9 mouse cellular contexts compared by ENCODE assay signal in genomic region chr5:120693931-120694694, GRCm38 (mm10). TPM values are rescaled to one million over a fixed set of nuclear protein-coding genes. Genes with fewer than 3 reads are reported as not detected.
DNase-seq lines count a peak whose midpoint lies in the region; ATAC-seq lines count a peak whose summit lies in the region.
"Had no signal": no experiment of that assay in that cellular context is flagged by ENCODE, and none has a peak within 500 bp of the region (broad histone marks: within the 10 kb centered on the region; RNA-seq: fewer than 3 reads in every experiment).

No protein-coding gene starts in this region.

- peaks cover 68% of the 10 kb centered on the region for H3K27me3 ChIP-seq in liver, embryonic 11.5 days (replicated peaks; ENCODE audit: control insufficient read depth, insufficient read depth, low read length)
- H3K27me3 ChIP-seq in embryonic facial prominence, embryonic 13.5 days: peaks cover 74% of the 10 kb centered on the region
- peaks cover 63% of the 10 kb centered on the region for H3K27me3 ChIP-seq in limb, embryonic 15.5 days

- DNase-seq in liver, embryonic 11.5 days (ENCODE audit: low spot score): no peak
- DNase-seq in liver (no peak), R1 (ENCODE audit: low read depth, low spot score) (peak; percentile 33)
- no peak for DNase-seq in adrenal gland, postnatal 4 days (ENCODE audit: low spot score in 2 of 2)
- DNase-seq in urinary bladder, postnatal 10 days (ENCODE audit: low spot score): no peak
- DNase-seq: kidney, adult 2 months had no signal

- H3K9me3 ChIP-seq in liver, embryonic 11.5 days (ENCODE audit: control insufficient read depth, low read length): no peaks in the 10 kb centered on the region
- no peaks in the 10 kb centered on the region for H3K9me3 ChIP-seq in embryonic facial prominence, embryonic 13.5 days
- no peaks in the 10 kb centered on the region for H3K9me3 ChIP-seq in limb, embryonic 15.5 days

- H3K4me3 ChIP-seq in liver, embryonic 11.5 days (ENCODE audit: low read depth, low read length): peak overlapping the region; percentile 23
- H3K4me3 ChIP-seq in embryonic facial prominence, embryonic 13.5 days: peak overlapping the region; percentile 28
- H3K4me3 ChIP-seq in limb, embryonic 15.5 days: peak overlapping the region; percentile 19

- no peaks in the 10 kb centered on the region for H3K36me3 ChIP-seq in liver, embryonic 11.5 days (ENCODE audit: control insufficient read depth, insufficient read depth, low read length)
- peaks cover 7% of the 10 kb centered on the region; the same call in 1 of the 2 replicates for H3K36me3 ChIP-seq in embryonic facial prominence, embryonic 13.5 days
- H3K36me3 ChIP-seq in limb, embryonic 15.5 days: 0 out of 2 replicates have a peak, but pooled peaks cover 3% of the 10 kb centered on the region

- 10% methylated on average over 37 of the region's 38 CpGs for WGBS in liver, embryonic 11.5 days
- WGBS in embryonic facial prominence, embryonic 13.5 days: 15% methylated on average over 38 of the region's 38 CpGs
- 20% methylated on average over 38 of the region's 38 CpGs for WGBS in limb, embryonic 15.5 days

- H3K9ac ChIP-seq in liver, embryonic 11.5 days (ENCODE audit: low read depth, low read length): no peak overlapping the region
- H3K9ac ChIP-seq in embryonic facial prominence, embryonic 13.5 days: peak overlapping the region; percentile 46; the same call in 1 of the 2 replicates
- no peak overlapping the region for H3K9ac ChIP-seq in limb, embryonic 15.5 days

- no peak for ATAC-seq in liver, embryonic 11.5 days (replicated peaks; ENCODE audit: low FRiP score)
- no peak for ATAC-seq in embryonic facial prominence, embryonic 13.5 days (ENCODE audit: insufficient number of reproducible peaks, insufficient read depth, low FRiP score, low TSS enrichment, low read depth)
- no peak for ATAC-seq in limb, embryonic 15.5 days (ENCODE audit: insufficient number of reproducible peaks, low FRiP score, low TSS enrichment, low read depth)

- peak overlapping the region; percentile 54 for H3K4me2 ChIP-seq in liver, embryonic 11.5 days
- H3K4me2 ChIP-seq in embryonic facial prominence, embryonic 13.5 days: peak overlapping the region; percentile 50
- peak overlapping the region; percentile 32; the same call in 1 of the 2 replicates for H3K4me2 ChIP-seq in limb, embryonic 15.5 days

- H3K27ac ChIP-seq in liver, embryonic 11.5 days (ENCODE audit: low read depth, low read length): no peak overlapping the region
- H3K27ac ChIP-seq in embryonic facial prominence, embryonic 13.5 days: no peak overlapping the region
- no peak overlapping the region for H3K27ac ChIP-seq in limb, embryonic 15.5 days

- no peaks in the 10 kb centered on the region; the same call in 1 of the 2 replicates for H3K4me1 ChIP-seq in liver, embryonic 11.5 days (replicated peaks; ENCODE audit: control insufficient read depth, insufficient read depth, low read length)
- 0 out of 2 replicates have a peak, but pooled peaks cover 11% of the 10 kb centered on the region for H3K4me1 ChIP-seq in embryonic facial prominence, embryonic 13.5 days
- peaks cover 22% of the 10 kb centered on the region for H3K4me1 ChIP-seq in limb, embryonic 15.5 days

RNA-seq across cellular contexts. Expression of gene Dtx1, which starts 17.6 kb away (rescaled TPM):
- 0.23 and 1.1 TPM in 2 replicates for polyA plus RNA-seq in liver, embryonic 11.5 days (2014; fragmentation: Nextera tagmentation; extraction: Ambion mirVana)
- polyA plus RNA-seq in embryonic facial prominence, embryonic 13.5 days (2015; fragmentation: Nextera tagmentation; extraction: Ambion mirVana): 6.2 and 7.2 TPM in 2 replicates
- polyA plus RNA-seq in limb, embryonic 15.5 days (2015; fragmentation: Nextera tagmentation; extraction: Ambion mirVana): 2.7 and 4.0 TPM in 2 replicates
- 10 to 100 TPM; 13.7 to 17.2 TPM for total RNA-seq in adrenal gland, postnatal 4 days (2021)
- polyA plus RNA-seq: liver, embryonic 16.5 days had no signal

RNA-seq across cellular contexts. Expression of gene Rasal1, which starts 45.5 kb away (rescaled TPM):
- 0.25 and 0.32 TPM in 2 replicates for polyA plus RNA-seq in liver, embryonic 11.5 days (2014; fragmentation: Nextera tagmentation; extraction: Ambion mirVana)
- polyA plus RNA-seq in embryonic facial prominence, embryonic 13.5 days (2015; fragmentation: Nextera tagmentation; extraction: Ambion mirVana): 0.32 TPM in 1 of 2 replicates, not detected in the other
- polyA plus RNA-seq in limb, embryonic 15.5 days (2015; fragmentation: Nextera tagmentation; extraction: Ambion mirVana): 0.43 and 0.49 TPM in 2 replicates
- 10 to 100 TPM; 10.7 to 15.8 TPM for total RNA-seq in adrenal gland, postnatal 4 days (2021)

RNA-seq across cellular contexts. Expression of gene Oas2, which starts 55.5 kb away (rescaled TPM):
- 0.23 and 0.29 TPM in 2 replicates for polyA plus RNA-seq in liver, embryonic 11.5 days (2014; fragmentation: Nextera tagmentation; extraction: Ambion mirVana)
- 0.21 and 0.38 TPM in 2 replicates for polyA plus RNA-seq in embryonic facial prominence, embryonic 13.5 days (2015; fragmentation: Nextera tagmentation; extraction: Ambion mirVana)
- polyA plus RNA-seq in limb, embryonic 15.5 days (2015; fragmentation: Nextera tagmentation; extraction: Ambion mirVana): 0.32 and 0.44 TPM in 2 replicates
- under 1 TPM; 0.17 to 0.31 TPM for total RNA-seq in adrenal gland, postnatal 4 days (2021)
